Mouse (Mus musculus) monocyte, adult 5-6 weeks (primary cell): ENCODE measurements at regions not wholly inside any gene's neighbourhood (a gene's known extent, or its start where the extent isn't known, plus 50 kb on each side); places are given as distances from the start of the nearest gene placed in this dataset.

ENCODE experiments used
- ATAC-seq: fragments of 153-309, 156-312 bp; replicated peaks from 2 replicates; pipeline ENCODE4 v1.8.0; 2017; ENCODE audit warnings: mild to moderate bottlenecking; ENCODE audit not compliant: low TSS enrichment, insufficient number of reproducible peaks, severe bottlenecking, poor library complexity, low FRiP score

DNA sequence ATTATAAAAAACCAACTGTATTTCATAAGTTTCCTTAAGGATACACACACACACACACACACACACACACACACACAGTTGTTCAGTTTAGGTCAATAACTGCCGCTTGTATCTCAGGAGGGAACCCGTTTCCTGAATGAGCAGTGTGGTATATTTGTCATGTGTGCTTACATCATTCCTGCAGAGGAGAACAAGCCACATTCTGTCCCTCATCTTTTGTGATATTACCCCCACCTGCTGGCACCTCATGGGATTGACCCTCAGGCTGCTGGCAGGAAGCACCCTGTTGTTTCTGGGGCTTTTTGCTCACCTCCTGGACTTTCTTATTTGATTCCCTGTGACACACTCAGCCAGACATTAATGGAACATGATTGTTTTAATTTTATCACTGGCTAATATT, 66.4 kb upstream of the Htr1a start:
- peak; percentile 50; the same call in 1 of the 2 replicates for ATAC-seq

DNA sequence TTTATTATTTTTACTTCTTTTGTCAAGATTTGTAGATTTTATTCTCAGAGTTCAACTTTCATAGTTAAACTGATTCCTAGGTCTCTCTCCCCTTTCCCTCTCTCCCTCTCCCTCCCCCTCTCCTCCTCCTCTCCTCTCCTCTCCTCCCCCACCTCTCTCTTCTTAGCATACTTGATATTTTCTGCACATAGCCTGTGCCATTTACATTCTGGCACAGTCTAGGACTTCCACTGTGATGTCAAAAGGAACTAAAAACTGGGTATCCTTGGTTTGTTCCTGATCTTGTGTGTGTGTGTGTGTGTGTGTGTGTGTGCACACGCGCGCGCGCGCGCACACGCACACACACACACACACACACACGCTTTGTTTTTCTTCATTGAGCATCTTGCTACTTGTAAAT, 64.9 kb upstream of the Htr1a start:
- no peak for ATAC-seq

DNA sequence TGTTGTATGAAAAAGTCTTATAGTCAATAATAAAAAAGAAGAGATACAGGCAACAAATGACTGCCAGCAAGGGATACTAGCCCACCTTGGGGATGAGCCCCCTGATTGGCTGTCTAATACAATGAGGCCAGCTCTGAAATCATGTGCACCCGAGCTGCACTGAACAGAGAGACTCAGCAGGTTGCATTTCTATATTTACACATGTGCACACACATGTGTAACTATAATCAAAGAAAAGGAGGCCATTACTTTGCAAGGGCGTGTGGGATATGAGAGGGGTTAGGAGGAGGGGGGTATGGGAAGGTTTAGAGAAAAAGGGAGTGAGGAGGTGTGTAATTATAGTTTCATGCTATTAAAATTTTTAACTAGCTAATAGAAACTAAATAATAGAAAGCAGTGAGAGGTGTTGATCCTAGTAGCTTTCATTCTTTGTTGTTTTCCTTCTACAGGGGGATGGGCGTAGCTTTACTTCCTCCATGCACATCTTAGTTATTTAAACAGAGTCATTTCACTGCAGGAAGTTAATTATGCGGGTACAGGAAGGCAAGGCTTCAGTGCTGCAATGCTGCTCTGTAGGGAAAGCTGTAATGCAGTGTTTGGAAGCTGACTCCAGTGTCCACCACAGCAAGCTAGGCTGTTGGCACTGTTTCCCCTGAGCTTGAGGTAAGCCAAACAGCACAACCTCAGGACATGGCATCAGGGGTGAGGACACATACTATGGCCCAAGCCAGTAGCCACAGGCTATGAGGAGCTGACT, 56.2 kb upstream of the Htr1a start:
- ATAC-seq = no peak
